Mouse (Mus musculus) CH12.LX (cell line): ENCODE measurements around the gene Car4. TPM values are rescaled to one million over a fixed set of nuclear protein-coding genes. Genes with fewer than 3 reads are reported as not detected.

Experiments used
- DNase-seq: peaks from one replicate; pipeline ENCODE4 v3.0.0-alpha.2; 2013; ENCODE audit errors: extremely low read depth
- H3K27ac ChIP-seq: 2 replicates; pipeline ENCODE4 v1.5.1; 2012; ENCODE audit warnings: low read depth, mild to moderate bottlenecking, control low read depth, moderate library complexity; ENCODE audit not compliant: insufficient read depth
- H3K27me3 ChIP-seq: replicated peaks from 2 replicates; pipeline ENCODE3; 2012; ENCODE audit warnings: inconsistent platforms
- H3K36me3 ChIP-seq, 2 experiments: replicated peaks in 1 of 2; 2 replicates each; pipeline versions ENCODE3 to v1.6.1; 2012; ENCODE audit warnings: inconsistent platforms in 1 of 2, low read length in 1 of 2, mild to moderate bottlenecking in 1 of 2, mixed read lengths in 1 of 2, moderate library complexity in 1 of 2; ENCODE audit not compliant: control insufficient read depth in 1 of 2, insufficient read depth in 1 of 2
- H3K4me1 ChIP-seq, 2 experiments: 2 replicates each; pipeline ENCODE4 v1.6.1; 2012; ENCODE audit warnings: inconsistent platforms in 1 of 2, moderate library complexity in 1 of 2; ENCODE audit not compliant: insufficient read depth in 2 of 2, control insufficient read depth in 1 of 2
- H3K4me2 ChIP-seq: 2 replicates; pipeline ENCODE4 v1.6.1; 2012; ENCODE audit warnings: low read depth, mild to moderate bottlenecking, control low read depth; ENCODE audit not compliant: poor library complexity, insufficient read depth, severe bottlenecking
- H3K4me3 ChIP-seq, 3 experiments: fragments of 150-350 bp in 1 of 3; sonication (generic) in 1 of 3; replicated peaks in 1 of 3; 2 replicates each; pipeline versions ENCODE3 to v1.5.1; 2011 to 2012; ENCODE audit warnings: low read depth in 2 of 3, low read length in 2 of 3, mild to moderate bottlenecking in 2 of 3, moderate library complexity in 2 of 3, control low read depth in 1 of 3, improper control_type of control experiment in 1 of 3, inconsistent platforms in 1 of 3, mixed read lengths in 1 of 3; ENCODE audit not compliant: poor library complexity in 1 of 3
- H3K79me2 ChIP-seq: replicated peaks from 2 replicates; pipeline ENCODE4 v1.6.1; 2012; ENCODE audit warnings: mild to moderate bottlenecking, moderate library complexity; ENCODE audit not compliant: control insufficient read depth, poor library complexity, insufficient read depth, severe bottlenecking; ENCODE audit errors: extremely low read depth
- H3K9ac ChIP-seq: 2 replicates; pipeline ENCODE4 v1.6.1; 2012; ENCODE audit warnings: low read depth, mild to moderate bottlenecking, control low read depth, moderate library complexity; ENCODE audit not compliant: insufficient read depth
- H3K9me3 ChIP-seq: replicated peaks from 2 replicates; pipeline ENCODE3; 2012; ENCODE audit warnings: low read length, inconsistent platforms, mixed read lengths
- CHD1 ChIP-seq: IDR thresholded peaks from 2 replicates; pipeline ENCODE4 v1.6.1; 2012; ENCODE audit warnings: low read depth, low read length, improper control_type of control experiment, inconsistent platforms
- CTCF ChIP-seq, 2 experiments: IDR thresholded peaks in 1 of 2; conservative IDR thresholded peaks in 1 of 2; 2 replicates each; pipeline ENCODE4 v1.5.1; 2011 to 2012; ENCODE audit warnings: low read depth in 2 of 2, low read length in 2 of 2, improper control_type of control experiment in 1 of 2, inconsistent platforms in 1 of 2, mild to moderate bottlenecking in 1 of 2, moderate library complexity in 1 of 2
- ELF1 ChIP-seq: IDR thresholded peaks from 2 replicates; pipeline ENCODE4 v1.6.1; 2014; ENCODE audit warnings: low read depth, mild to moderate bottlenecking, inconsistent platforms, low read length, improper control_type of control experiment
- EP300 ChIP-seq: IDR thresholded peaks from 2 replicates; pipeline ENCODE4 v1.6.1; 2011; ENCODE audit warnings: low read length, improper control_type of control experiment
- ETS1 ChIP-seq: conservative IDR thresholded peaks from 2 replicates; pipeline ENCODE4 v1.6.1; 2012; ENCODE audit warnings: low read depth, mild to moderate bottlenecking, inconsistent platforms, low read length, improper control_type of control experiment, moderate library complexity
- HCFC1 ChIP-seq: IDR thresholded peaks from 2 replicates; pipeline ENCODE4 v1.6.1; 2012; ENCODE audit warnings: low read depth, mild to moderate bottlenecking, inconsistent platforms, low read length, improper control_type of control experiment
- JUN ChIP-seq: IDR thresholded peaks from 2 replicates; pipeline ENCODE4 v1.6.1; 2011; ENCODE audit warnings: low read depth, mild to moderate bottlenecking, low read length, improper control_type of control experiment, moderate library complexity; ENCODE audit not compliant: insufficient read depth
- JUND ChIP-seq: conservative IDR thresholded peaks from 2 replicates; pipeline ENCODE4 v1.6.1; 2011; ENCODE audit warnings: low read depth, low read length, improper control_type of control experiment
- KAT2A ChIP-seq: IDR thresholded peaks from 2 replicates; pipeline ENCODE4 v1.6.1; 2012; ENCODE audit warnings: low read length, improper control_type of control experiment, inconsistent platforms; ENCODE audit not compliant: insufficient replicate concordance
- MEF2A ChIP-seq: IDR thresholded peaks from 2 replicates; pipeline ENCODE4 v1.6.1; 2014; ENCODE audit warnings: low read depth, mild to moderate bottlenecking, inconsistent platforms, low read length, improper control_type of control experiment, borderline replicate concordance
- MYC ChIP-seq: IDR thresholded peaks from 2 replicates; pipeline ENCODE4 v1.6.1; 2011; ENCODE audit warnings: low read depth, mild to moderate bottlenecking, improper control_type of control experiment, low read length
- NELFE ChIP-seq: IDR thresholded peaks from 2 replicates; pipeline ENCODE4 v1.6.1; 2011; ENCODE audit warnings: low read depth, low read length, improper control_type of control experiment
- PAX5 ChIP-seq: IDR thresholded peaks from 2 replicates; pipeline ENCODE4 v1.6.1; 2012; ENCODE audit warnings: low read length, inconsistent platforms, mixed read lengths
- POLR2A ChIP-seq: IDR thresholded peaks from 2 replicates; pipeline ENCODE4 v1.6.1; 2011; ENCODE audit warnings: low read depth, mild to moderate bottlenecking, improper control_type of control experiment, low read length
- RCOR1 ChIP-seq: conservative IDR thresholded peaks from 2 replicates; pipeline ENCODE4 v1.6.1; 2012; ENCODE audit warnings: low read depth, mild to moderate bottlenecking, inconsistent platforms, low read length, improper control_type of control experiment
- SIN3A ChIP-seq: IDR thresholded peaks from 2 replicates; pipeline ENCODE4 v1.6.1; 2012; ENCODE audit warnings: low read length, improper control_type of control experiment, inconsistent platforms
- UBTF ChIP-seq: IDR thresholded peaks from 2 replicates; pipeline ENCODE4 v1.6.1; 2012; ENCODE audit warnings: low read depth, mild to moderate bottlenecking, inconsistent platforms, low read length, improper control_type of control experiment, moderate library complexity
- USF1 ChIP-seq: IDR thresholded peaks from 2 replicates; pipeline ENCODE4 v1.6.1; 2014; ENCODE audit warnings: low read depth, mild to moderate bottlenecking, inconsistent platforms, low read length, improper control_type of control experiment
- USF2 ChIP-seq: conservative IDR thresholded peaks from 2 replicates; pipeline ENCODE4 v1.6.1; 2011; ENCODE audit warnings: low read depth, low read length, improper control_type of control experiment
- ZC3H11A ChIP-seq: IDR thresholded peaks from 2 replicates; pipeline ENCODE4 v1.6.1; 2012; ENCODE audit warnings: low read depth, mild to moderate bottlenecking, inconsistent platforms, low read length, improper control_type of control experiment
- dilution Hi-C: fragments of 300-500 bp; cut with MboI; formaldehyde crosslinking; loops from 2 replicates; pipeline ENCODE4 v1.14.3; 2020; ENCODE audit warnings: low sequenced_read_pairs; ENCODE audit not compliant: extremely low pct_unique_long_range_greater_than_20kb, extremely low pct_ligation_motif_present
- in situ Hi-C: fragments of 300-500 bp; cut with MboI; formaldehyde crosslinking; loops from 3 replicates; pipeline ENCODE4 v1.14.3; 2019; ENCODE audit warnings: low sequenced_read_pairs, low pct_ligation_motif_present, low pct_unique_long_range_greater_than_20kb, mixed read lengths
- polyA plus RNA-seq: library from polyadenylated mRNA; unstranded; fragments of >175 nt; gene quantifications from 2 replicates; pipeline ENCODE4 v1.2.1, GENCODE M21; 2012; ENCODE audit warnings: low read depth; ENCODE audit not compliant: insufficient read length
- total RNA-seq, 2 experiments: library from RNA; depleted of rRNA; stranded (reverse); fragments of 300-350 nt in 1 of 2; fragments of >200 nt in 1 of 2; gene quantifications; 2 replicates each; pipeline ENCODE4 v1.2.3; 2012 to 2014

The Car4 gene
- total and polyA plus RNA-seq, 3 experiments, result not detected

DNA sequence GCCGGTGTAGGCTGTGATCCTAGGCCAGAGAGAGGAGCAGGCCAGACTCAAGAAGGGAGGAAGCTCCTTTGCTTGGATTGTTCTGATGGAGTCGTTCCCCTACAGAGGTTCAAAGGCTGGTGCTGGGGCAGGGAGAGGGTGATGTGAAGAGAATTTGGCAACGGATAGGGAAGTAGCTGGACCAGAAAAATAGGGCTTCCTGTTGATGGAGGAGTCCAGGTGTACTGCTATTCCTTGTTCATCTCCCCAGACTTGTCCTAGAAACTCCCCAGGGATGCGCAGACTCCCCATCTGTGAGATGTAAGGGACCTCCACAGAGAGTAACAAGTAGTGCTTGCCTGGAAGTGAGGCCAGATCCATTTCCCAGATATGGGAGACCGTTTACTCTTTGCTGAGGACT, 1.2 kb upstream of the Car4 start:
- Histone ChIP-seq H3K79me2 (no peaks in the 10 kb centered on the region), H3K9ac (no peak overlapping the region), H3K4me1 (peaks cover 0 to 5% of the 10 kb centered on the region in 2 experiments; a peak in 1 of 4 replicates), H3K4me3 (no peak overlapping the region), H3K27me3 (peaks cover 80% of the 10 kb centered on the region), H3K27ac (no peak overlapping the region), H3K36me3 (no peaks in the 10 kb centered on the region), H3K9me3 (no peaks in the 10 kb centered on the region), H3K4me2 (no peak overlapping the region)
- dilution Hi-C loops, result no loop called here
- in situ Hi-C loops, result no loop called here
- TF ChIP-seq ETS1 (no peak), JUND (no peak), JUN (no peak), PAX5 (no peak), MEF2A (no peak), HCFC1 (no peak), SIN3A (no peak), UBTF (no peak), MYC (no peak), POLR2A (no peak), ELF1 (no peak), CHD1 (no peak)
- no peak for DNase-seq

DNA sequence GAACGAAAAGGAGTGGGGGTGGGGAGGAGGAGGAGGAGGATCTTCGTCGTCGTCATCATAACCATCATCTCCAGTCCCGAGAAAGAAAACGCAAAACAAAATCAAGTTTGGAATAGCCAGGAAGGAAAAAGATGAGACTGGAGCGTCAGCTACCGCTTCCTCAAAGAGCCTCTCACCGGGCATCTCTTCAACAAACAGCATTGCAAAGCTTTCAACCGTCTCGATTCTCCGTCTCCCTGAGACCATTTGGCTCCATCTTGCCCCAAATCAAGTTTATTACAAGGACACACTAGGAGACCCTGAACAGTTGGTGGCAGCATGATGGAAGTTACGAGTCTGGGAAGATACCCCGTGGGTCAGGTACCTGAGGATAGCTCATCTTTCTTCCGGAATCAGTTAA, 415 bp upstream of the Car4 start:
- Histone ChIP-seq H3K4me1 (peaks cover 0 to 5% of the 10 kb centered on the region in 2 experiments; a peak in 1 of 4 replicates), H3K4me3 (no peak overlapping the region), H3K9me3 (no peaks in the 10 kb centered on the region), H3K4me2 (no peak overlapping the region), H3K79me2 (no peaks in the 10 kb centered on the region), H3K36me3 (no peaks in the 10 kb centered on the region), H3K9ac (no peak overlapping the region), H3K27me3 (peaks cover 84% of the 10 kb centered on the region), H3K27ac (no peak overlapping the region)
- in situ Hi-C loops, result no loop called here
- TF ChIP-seq ZC3H11A (no peak), HCFC1 (no peak), POLR2A (no peak), RCOR1 (no peak), NELFE (no peak), KAT2A (no peak), CTCF (conservative IDR thresholded peaks at IDR 0.05 in 1 of 2, IDR thresholded peaks at IDR 0.05 in 1 of 2; ENCODE audit: low read depth in 2 of 2, low read length in 2 of 2) (no peak), USF1 (no peak), EP300 (no peak), USF2 (no peak)
- DNase-seq, result no peak
- dilution Hi-C loops, result no loop called here
